Mouse (Mus musculus): ENCODE measurements around the gene Ppm1l.

- TF ChIP-seq POLR2A (IDR thresholded peaks at IDR 0.05; ENCODE audit: borderline replicate concordance, extremely low read depth, insufficient read depth, insufficient read length, poor library complexity, severe bottlenecking) (no peak), CTCF (IDR thresholded peaks at IDR 0.05; ENCODE audit: borderline replicate concordance, extremely low read depth, insufficient read depth, insufficient read length) (no peak)
Measured at GRCm38 (mm10) chr3:69395084-69395483, 78.4 kb downstream of the Ppm1l start.

Measured in brain, embryonic 14.5 days (tissue).